In genomic region chr2:9989649-9990547, GRCm38 (mm10) we compare ENCODE assay signal across 20 mouse cellular contexts. TPM values are rescaled to one million over a fixed set of nuclear protein-coding genes. Genes with fewer than 3 reads are reported as not detected.
DNase-seq lines count a peak whose midpoint lies in the region; ATAC-seq lines count a peak whose summit lies in the region.
"Had no signal": no experiment of that assay in that cellular context is flagged by ENCODE, and none has a peak within 500 bp of the region (broad histone marks: within the 10 kb centered on the region; RNA-seq: fewer than 3 reads in every experiment).

No protein-coding gene starts in this region.

- peaks cover 18% of the 10 kb centered on the region for H3K27me3 ChIP-seq in kidney, embryonic 15.5 days
- no peaks in the 10 kb centered on the region for H3K27me3 ChIP-seq in liver, embryonic 15.5 days
- H3K27me3 ChIP-seq: forebrain, embryonic 12.5 days; limb, embryonic 15.5 days; lung, embryonic 15.5 days had no signal

- H3K9ac ChIP-seq in kidney, embryonic 15.5 days = no peak overlapping the region
- no peak overlapping the region for H3K9ac ChIP-seq in liver, embryonic 15.5 days
- H3K9ac ChIP-seq: forebrain, embryonic 12.5 days; limb, embryonic 15.5 days; lung, embryonic 15.5 days had no signal

- no peak overlapping the region for H3K4me3 ChIP-seq in kidney, embryonic 15.5 days (replicated peaks)
- H3K4me3 ChIP-seq in liver, embryonic 15.5 days (replicated peaks) = no peak overlapping the region
- H3K4me3 ChIP-seq: forebrain, embryonic 12.5 days; hindbrain, embryonic 10.5 days; layer of hippocampus, adult 2 months; limb, embryonic 15.5 days; lung, embryonic 15.5 days had no signal

- no peak for DNase-seq in kidney, postnatal 36 days
- peak; percentile 75 for DNase-seq in A20 (ENCODE audit: low read depth, low spot score)
- DNase-seq in embryo, embryonic 11 days = peak; percentile 27
- no peak for DNase-seq in right cerebral cortex, postnatal 25 days
- DNase-seq in lung, postnatal 14 days = no peak
- DNase-seq: cerebellum, adult 9-10 months; gastrocnemius, postnatal 36 days; kidney, adult 8-10 months; layer of hippocampus, postnatal 36 days; midbrain, embryonic 14.5 days; retina, postnatal 1 day had no signal

- H3K36me3 ChIP-seq in kidney, embryonic 15.5 days = no peaks in the 10 kb centered on the region
- no peaks in the 10 kb centered on the region for H3K36me3 ChIP-seq in liver, embryonic 15.5 days (replicated peaks)
- H3K36me3 ChIP-seq: forebrain, embryonic 12.5 days; hindbrain, embryonic 10.5 days; limb, embryonic 15.5 days; lung, embryonic 15.5 days had no signal

- H3K4me2 ChIP-seq in kidney, embryonic 15.5 days = no peak overlapping the region
- H3K4me2 ChIP-seq in liver, embryonic 15.5 days = no peak overlapping the region
- H3K4me2 ChIP-seq: forebrain, embryonic 12.5 days; limb, embryonic 15.5 days; lung, embryonic 15.5 days had no signal

- WGBS in kidney, embryonic 15.5 days = 60% methylated on average over 17 of the region's 17 CpGs
- 70% methylated on average over 17 of the region's 17 CpGs for WGBS in liver, embryonic 15.5 days (ENCODE audit: insufficient replicate concordance)

- ATAC-seq in kidney, embryonic 15.5 days (replicated peaks; ENCODE audit: low FRiP score) = peak; percentile 24; the same call in 1 of the 2 replicates
- peak; percentile 34; the same call in 1 of the 2 replicates for ATAC-seq in liver, embryonic 15.5 days (ENCODE audit: insufficient read depth)

- no peaks in the 10 kb centered on the region for H3K9me3 ChIP-seq in kidney, embryonic 15.5 days (replicated peaks)
- no peaks in the 10 kb centered on the region for H3K9me3 ChIP-seq in liver, embryonic 15.5 days (replicated peaks)
- H3K9me3 ChIP-seq: forebrain, embryonic 12.5 days; hindbrain, embryonic 10.5 days; limb, embryonic 15.5 days; lung, embryonic 15.5 days had no signal

- H3K4me1 ChIP-seq in kidney, embryonic 15.5 days = peaks cover 22% of the 10 kb centered on the region
- peaks cover 9% of the 10 kb centered on the region; the same call in 1 of the 2 replicates for H3K4me1 ChIP-seq in liver, embryonic 15.5 days (replicated peaks)

- H3K27ac ChIP-seq in kidney, embryonic 15.5 days = peak overlapping the region; percentile 77
- no peak overlapping the region for H3K27ac ChIP-seq in liver, embryonic 15.5 days (replicated peaks)
- H3K27ac ChIP-seq: forebrain, embryonic 12.5 days; hindbrain, embryonic 10.5 days; layer of hippocampus, adult 2 months; limb, embryonic 15.5 days; lung, embryonic 15.5 days; macrophage; stomach, postnatal 0 days had no signal

RNA-seq across cellular contexts. Expression of gene Taf3, which starts 58.5 kb away (rescaled TPM):
- 16.4 TPM in 2 replicates for polyA plus RNA-seq in kidney, embryonic 15.5 days (2015; fragmentation: Nextera tagmentation; extraction: Ambion mirVana)
- 6.3 and 6.6 TPM in 2 replicates for polyA plus RNA-seq in liver, embryonic 15.5 days (2015; fragmentation: Nextera tagmentation; extraction: Ambion mirVana)

Comparison
In these comparisons a context has a peak if more than half of its experiments do, and no peak if none do; other contexts are left out.
1. DNase-seq: peak in A20 (single experiment) and embryo, embryonic 11 days (single experiment); none in kidney, postnatal 36 days (0 of 2), right cerebral cortex, postnatal 25 days (single experiment) and lung, postnatal 14 days (single experiment).